Mouse (Mus musculus): ENCODE measurements around the gene Lrrc42. TPM values are rescaled to one million over a fixed set of nuclear protein-coding genes. Genes with fewer than 3 reads are reported as not detected.

Gene Lrrc42
- polyA plus RNA-seq (2016; fragmentation: Nextera tagmentation; extraction: Ambion mirVana) = 75.0 and 83.0 TPM in 2 replicates

- Histone ChIP-seq H3K4me3 (peak within 1 kb of the TSS; percentile 81), H3K9me3 (replicated peaks) (no peaks in the 10 kb centered on the region), H3K27ac (replicated peaks) (peak within 1 kb of the TSS; percentile 95), H3K4me1 (peaks cover 48% of the 10 kb centered on the region), H3K27me3 (ENCODE audit: low read depth, poor library complexity, severe bottlenecking) (no peaks in the 10 kb centered on the region), H3K36me3 (no peaks in the 10 kb centered on the region)
- WGBS = under 1% methylated on average over 99 of the region's 101 CpGs
- DNase-seq (ENCODE audit: low spot score) = peak; percentile 97
Measured at GRCm38 (mm10) chr4:107253125-107254091, at the start of gene Lrrc42, which contains the start of gene Hspb11. Gene Lrrc42, minus strand, starts transcription at chr4:107253532. Gene Hspb11, plus strand, starts transcription at chr4:107253593.

- H3K4me3 ChIP-seq = no peak overlapping the region
- no peak overlapping the region for H3K27ac ChIP-seq (replicated peaks)
- H3K9me3 ChIP-seq (replicated peaks) = no peaks in the 10 kb centered on the region
- DNase-seq (ENCODE audit: low spot score) = no peak
- no peaks in the 10 kb centered on the region for H3K27me3 ChIP-seq (ENCODE audit: low read depth, poor library complexity, severe bottlenecking)
- H3K36me3 ChIP-seq = no peaks in the 10 kb centered on the region
- peaks cover 6% of the 10 kb centered on the region for H3K4me1 ChIP-seq
- WGBS = 84% methylated on average over 4 of the region's 4 CpGs
Measured at GRCm38 (mm10) chr4:107302832-107303231, 49.5 kb upstream of the Lrrc42 start.

GRCm38 (mm10) chr4:107302221-107302620 is 48.9 kb upstream of the Lrrc42 start:
- DNase-seq (ENCODE audit: low spot score) = no peak
- 86% methylated on average over 9 of the region's 9 CpGs for WGBS
- H3K36me3 ChIP-seq = no peaks in the 10 kb centered on the region
- H3K27ac ChIP-seq (replicated peaks) = no peak overlapping the region
- peaks cover 6% of the 10 kb centered on the region for H3K4me1 ChIP-seq
- H3K9me3 ChIP-seq (replicated peaks) = no peaks in the 10 kb centered on the region
- H3K4me3 ChIP-seq = no peak overlapping the region
- H3K27me3 ChIP-seq (ENCODE audit: low read depth, poor library complexity, severe bottlenecking) = no peaks in the 10 kb centered on the region

DNA sequence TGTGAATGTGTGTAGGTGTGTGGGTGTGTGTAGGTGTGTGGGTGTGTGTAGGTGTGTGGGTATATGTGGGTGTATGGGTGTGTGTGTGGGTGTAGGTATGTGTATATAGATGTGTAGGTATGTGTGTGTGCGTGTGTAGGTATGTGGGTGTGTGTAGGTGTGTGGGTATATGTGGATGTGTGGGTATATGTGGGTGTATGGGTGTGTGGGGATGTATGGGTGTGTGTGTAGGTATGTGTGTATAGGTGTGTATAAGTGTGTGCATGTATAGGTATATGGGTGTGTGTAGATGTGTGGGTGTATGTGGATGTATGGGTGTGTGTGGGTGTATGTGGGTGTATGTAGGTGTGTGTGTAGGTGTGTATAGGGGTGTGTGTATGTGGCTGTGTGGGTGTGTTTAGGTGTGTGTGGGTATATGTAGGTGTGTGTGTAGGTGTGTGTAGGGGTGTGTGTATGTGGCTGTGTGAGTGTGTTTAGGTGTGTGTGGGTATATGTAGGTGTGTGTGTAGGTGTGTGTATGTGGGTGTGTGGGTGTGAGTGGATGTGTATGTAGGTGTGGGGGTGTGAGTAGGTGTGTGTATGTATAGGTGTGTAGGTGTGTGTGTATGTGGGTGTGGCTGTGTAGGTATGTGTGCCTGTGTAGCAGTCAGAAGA is 47.7 kb upstream of the Lrrc42 start:
- DNase-seq (ENCODE audit: low spot score) = no peak
- H3K27me3 ChIP-seq (ENCODE audit: low read depth, poor library complexity, severe bottlenecking) = no peaks in the 10 kb centered on the region
- peaks cover 6% of the 10 kb centered on the region for H3K4me1 ChIP-seq
- 95% methylated on average over 1 of the region's 1 CpGs for WGBS
- no peaks in the 10 kb centered on the region for H3K9me3 ChIP-seq (replicated peaks)
- no peak overlapping the region for H3K4me3 ChIP-seq
- no peak overlapping the region for H3K27ac ChIP-seq (replicated peaks)
- H3K36me3 ChIP-seq = no peaks in the 10 kb centered on the region

DNA sequence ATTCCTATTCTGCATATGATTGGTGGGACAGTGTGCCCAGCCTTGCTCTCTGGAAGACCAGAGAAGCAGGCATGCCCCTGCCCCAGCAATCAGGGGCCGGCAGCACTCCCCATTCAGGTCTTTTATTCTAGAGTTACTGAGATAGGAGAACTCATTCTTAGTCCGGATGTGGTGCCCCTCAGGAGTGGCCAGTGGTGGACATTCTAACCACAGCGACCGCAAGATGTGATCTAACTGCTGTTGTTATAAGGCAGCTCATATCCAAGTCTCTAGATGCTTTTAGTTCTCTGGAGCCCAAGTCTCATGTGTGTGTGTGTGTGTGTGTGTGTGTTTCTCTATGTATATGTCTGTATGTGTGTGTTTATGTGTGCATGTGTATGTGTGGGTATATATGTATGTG is 47.0 kb upstream of the Lrrc42 start:
- H3K4me3 ChIP-seq = no peak overlapping the region
- WGBS = 86% methylated on average over 4 of the region's 4 CpGs
- no peak overlapping the region for H3K27ac ChIP-seq (replicated peaks)

GRCm38 (mm10) chr4:107299779-107300340 is 46.5 kb upstream of the Lrrc42 start:
- WGBS = 90% methylated on average over 7 of the region's 7 CpGs
- H3K4me1 ChIP-seq = no peaks in the 10 kb centered on the region
- DNase-seq (ENCODE audit: low spot score) = no peak
- no peaks in the 10 kb centered on the region for H3K9me3 ChIP-seq (replicated peaks)
- no peak overlapping the region for H3K4me3 ChIP-seq
- H3K27me3 ChIP-seq (ENCODE audit: low read depth, poor library complexity, severe bottlenecking) = no peaks in the 10 kb centered on the region
- H3K36me3 ChIP-seq = no peaks in the 10 kb centered on the region
- H3K27ac ChIP-seq (replicated peaks) = no peak overlapping the region

More for the DNA sequence above, 47.0 kb upstream of the Lrrc42 start:
- Histone ChIP-seq H3K9me3 (replicated peaks) (no peaks in the 10 kb centered on the region), H3K4me1 (peaks cover 3% of the 10 kb centered on the region), H3K36me3 (no peaks in the 10 kb centered on the region), H3K27me3 (ENCODE audit: low read depth, poor library complexity, severe bottlenecking) (no peaks in the 10 kb centered on the region)
- no peak for DNase-seq (ENCODE audit: low spot score)

DNA sequence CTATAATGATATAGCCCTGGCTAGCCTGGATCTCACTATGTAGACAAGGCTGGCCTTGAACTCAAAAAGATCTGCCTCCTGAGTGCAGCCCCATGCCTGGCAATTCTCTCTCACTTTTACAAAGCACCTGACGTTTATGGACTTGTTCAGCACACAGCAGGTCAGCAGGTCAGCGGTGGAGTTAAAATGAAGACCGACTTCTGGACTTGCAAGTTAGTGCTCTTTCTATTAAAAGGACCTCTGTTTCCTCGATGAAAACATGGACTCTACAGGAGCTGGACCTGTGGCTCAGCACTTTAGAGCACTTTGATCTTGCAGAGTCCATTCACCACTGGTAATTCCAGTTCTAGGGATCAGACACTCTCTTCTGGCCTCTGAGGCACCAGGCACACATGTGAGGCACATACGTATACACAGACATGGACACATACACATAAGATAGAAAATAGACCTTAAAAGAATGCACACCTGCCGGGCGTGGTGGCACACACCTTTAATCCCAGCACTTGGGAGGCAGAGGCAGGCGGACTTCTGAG is 44.8 kb upstream of the Lrrc42 start:
- Histone ChIP-seq H3K4me1 (no peaks in the 10 kb centered on the region), H3K4me3 (no peak overlapping the region), H3K27ac (replicated peaks) (no peak overlapping the region), H3K27me3 (ENCODE audit: low read depth, poor library complexity, severe bottlenecking) (no peaks in the 10 kb centered on the region), H3K9me3 (replicated peaks) (no peaks in the 10 kb centered on the region), H3K36me3 (no peaks in the 10 kb centered on the region)
- DNase-seq (ENCODE audit: low spot score) = no peak
- 88% methylated on average over 8 of the region's 8 CpGs for WGBS

- Histone ChIP-seq H3K4me1 (no peaks in the 10 kb centered on the region), H3K36me3 (no peaks in the 10 kb centered on the region), H3K4me3 (no peak overlapping the region), H3K27ac (replicated peaks) (no peak overlapping the region), H3K9me3 (replicated peaks) (no peaks in the 10 kb centered on the region), H3K27me3 (ENCODE audit: low read depth, poor library complexity, severe bottlenecking) (peaks cover 3% of the 10 kb centered on the region; the same call in 1 of the 2 replicates)
- WGBS = 68% methylated on average over 4 of the region's 4 CpGs
- no peak for DNase-seq (ENCODE audit: low spot score)
Measured at GRCm38 (mm10) chr4:107292273-107292662, 38.9 kb upstream of the Lrrc42 start.

GRCm38 (mm10) chr4:107291611-107292272 is 38.4 kb upstream of the Lrrc42 start:
- Histone ChIP-seq H3K27me3 (ENCODE audit: low read depth, poor library complexity, severe bottlenecking) (peaks cover 3% of the 10 kb centered on the region; the same call in 1 of the 2 replicates), H3K4me1 (no peaks in the 10 kb centered on the region), H3K36me3 (no peaks in the 10 kb centered on the region), H3K9me3 (replicated peaks) (no peaks in the 10 kb centered on the region), H3K4me3 (no peak overlapping the region), H3K27ac (replicated peaks) (no peak overlapping the region)
- 88% methylated on average over 7 of the region's 7 CpGs for WGBS
- DNase-seq (ENCODE audit: low spot score) = no peak

DNA sequence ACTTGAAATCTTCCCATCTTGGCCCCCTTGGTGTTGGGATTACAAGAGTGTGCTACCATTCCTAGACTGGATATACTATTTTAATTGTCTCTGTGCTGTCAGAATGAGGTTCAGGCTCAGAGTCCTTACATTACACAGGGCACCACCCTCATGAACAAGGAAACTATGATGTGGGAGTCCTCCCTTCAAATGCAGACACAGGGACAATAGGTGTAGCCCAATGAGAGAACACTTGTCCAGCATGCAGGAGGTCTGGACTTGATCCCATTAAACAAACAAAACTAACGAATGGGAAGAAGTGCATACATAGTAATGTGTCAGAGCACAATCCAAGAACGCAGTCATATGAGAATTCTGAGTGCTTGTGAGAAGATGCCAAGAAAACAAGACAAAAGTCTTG is 34.2 kb upstream of the Lrrc42 start:
- H3K27me3 ChIP-seq (ENCODE audit: low read depth, poor library complexity, severe bottlenecking) = peaks cover 4% of the 10 kb centered on the region; the same call in 1 of the 2 replicates
- no peak overlapping the region for H3K27ac ChIP-seq (replicated peaks)
- no peak for DNase-seq (ENCODE audit: low spot score)
- no peaks in the 10 kb centered on the region for H3K36me3 ChIP-seq
- H3K4me3 ChIP-seq = no peak overlapping the region
- 82% methylated on average over 2 of the region's 2 CpGs for WGBS
- no peaks in the 10 kb centered on the region for H3K4me1 ChIP-seq
- no peaks in the 10 kb centered on the region for H3K9me3 ChIP-seq (replicated peaks)

DNA sequence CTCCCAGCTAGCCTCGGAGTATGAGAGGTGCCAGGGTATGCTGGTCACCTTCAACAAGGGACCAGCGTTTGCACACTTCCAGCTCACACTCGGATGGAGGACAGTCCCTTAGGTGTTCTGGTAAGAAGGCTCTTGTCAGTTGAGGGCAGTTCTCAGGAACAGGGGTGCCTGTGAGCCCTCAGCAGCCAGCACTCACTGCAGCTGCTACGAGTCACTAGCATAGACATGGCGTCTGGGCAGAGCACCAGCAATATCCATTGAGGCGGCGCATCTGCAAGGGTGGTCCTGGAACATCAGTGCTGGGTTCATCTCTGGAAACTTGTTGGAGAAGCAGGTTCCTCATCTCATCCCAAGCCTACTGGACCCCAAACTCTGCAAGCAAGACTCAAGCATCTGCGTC is 33.1 kb upstream of the Lrrc42 start:
- no peak for DNase-seq (ENCODE audit: low spot score)
- Histone ChIP-seq H3K4me3 (no peak overlapping the region), H3K36me3 (no peaks in the 10 kb centered on the region), H3K9me3 (replicated peaks) (no peaks in the 10 kb centered on the region), H3K27me3 (ENCODE audit: low read depth, poor library complexity, severe bottlenecking) (peaks cover 4% of the 10 kb centered on the region; the same call in 1 of the 2 replicates), H3K4me1 (no peaks in the 10 kb centered on the region), H3K27ac (replicated peaks) (no peak overlapping the region)
- 94% methylated on average over 8 of the region's 8 CpGs for WGBS
